Mouse (Mus musculus) cerebral cortex, adult 2 months (tissue): ENCODE results near the gene Pskh1.

Source experiments
- WGBS: fragments of 180-500 bp; shearing (Covaris S2); methylation state at CpG from one replicate; pipeline ENCODE4 v1.1.7; 2018; 5-methylcytosine and 5-hydroxymethylcytosine counted together

The Pskh1 gene

DNA sequence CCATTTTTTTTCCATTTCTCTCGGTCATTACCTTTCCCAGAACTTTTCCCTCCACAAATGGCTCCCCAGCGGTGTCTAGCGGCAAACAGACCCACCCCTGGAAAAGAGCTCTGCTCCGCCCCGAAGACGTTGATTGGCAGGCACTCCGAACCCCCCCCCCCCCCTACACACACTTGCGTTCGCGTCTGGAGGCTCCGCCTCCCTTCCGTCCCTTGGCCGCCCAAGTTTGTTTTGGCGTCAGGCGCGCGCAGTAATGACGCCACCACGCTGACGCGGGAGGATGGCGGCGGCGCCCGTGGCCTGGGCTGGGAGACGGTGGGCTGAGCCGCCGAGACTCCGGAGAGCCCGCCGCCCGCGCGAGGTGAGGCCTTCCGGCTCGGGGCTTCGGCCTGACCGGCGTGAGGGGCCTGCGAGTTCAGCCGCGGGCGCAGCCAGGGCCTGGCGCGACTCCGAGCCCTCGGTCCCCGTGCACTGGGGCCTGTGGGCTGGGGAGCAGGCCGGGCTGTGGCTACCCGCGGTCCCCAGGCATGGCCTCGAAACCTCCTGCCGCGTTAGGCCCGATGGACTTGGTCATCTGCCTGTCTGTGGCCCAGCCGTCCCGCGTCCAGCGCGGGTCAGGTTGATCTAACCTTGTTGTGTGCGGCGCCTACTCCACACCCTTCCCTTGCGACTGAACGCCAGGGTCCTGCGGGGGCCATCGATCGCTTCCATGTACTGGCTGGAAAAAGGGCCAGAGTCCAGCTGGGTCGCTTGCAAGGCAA lies at the start of gene Pskh1:
Gene Pskh1, plus strand, starts transcription at position 262 of the 761 bp plus-strand sequence.
- under 1% methylated on average over 68 of the region's 68 CpGs for WGBS

DNA sequence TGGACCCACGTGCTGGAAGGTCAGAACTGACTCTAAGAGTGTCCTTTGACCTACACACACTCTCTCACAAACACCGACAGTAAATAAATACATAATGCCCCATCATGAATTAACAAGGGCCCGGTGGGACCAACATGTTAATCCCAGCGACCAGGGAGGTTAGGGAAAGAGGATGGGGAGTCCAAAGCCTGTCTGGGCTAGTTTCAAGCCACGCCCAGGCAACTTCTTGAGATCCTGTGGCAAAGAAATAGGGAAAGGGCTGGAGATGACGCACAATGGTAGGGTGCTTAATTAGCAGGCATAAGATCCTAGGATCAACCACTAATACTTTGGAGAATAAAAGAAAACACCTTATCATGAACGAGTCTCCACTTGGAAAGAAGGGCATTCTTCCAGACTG lies 49.6 kb upstream of the Pskh1 start:
- 72% methylated on average over 7 of the region's 7 CpGs for WGBS

DNA sequence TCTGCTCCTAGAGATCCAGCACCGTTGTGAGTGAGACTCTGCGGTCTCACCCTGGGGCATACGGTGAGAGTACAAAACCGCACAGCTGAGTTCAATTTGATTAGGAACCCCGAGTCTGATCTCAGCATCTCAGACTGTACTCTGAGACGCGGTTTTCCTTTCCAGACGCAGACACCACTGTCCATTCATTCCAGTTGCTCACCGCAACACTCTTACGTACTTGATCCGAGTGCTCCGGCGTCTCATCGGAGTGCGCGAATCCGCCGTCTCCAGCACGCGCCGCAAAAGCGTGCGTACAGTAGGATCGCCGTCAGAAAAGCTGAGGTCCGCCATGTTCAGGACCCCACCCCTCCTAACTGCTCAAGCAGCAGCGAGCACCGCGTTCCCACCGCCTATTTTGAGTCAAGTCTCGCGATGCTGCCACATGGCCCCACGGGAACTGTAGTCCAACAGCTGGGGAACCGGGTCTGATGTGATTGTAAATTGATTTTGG lies 48.5 kb upstream of the Pskh1 start:
- WGBS, result under 1% methylated on average over 34 of the region's 34 CpGs

DNA sequence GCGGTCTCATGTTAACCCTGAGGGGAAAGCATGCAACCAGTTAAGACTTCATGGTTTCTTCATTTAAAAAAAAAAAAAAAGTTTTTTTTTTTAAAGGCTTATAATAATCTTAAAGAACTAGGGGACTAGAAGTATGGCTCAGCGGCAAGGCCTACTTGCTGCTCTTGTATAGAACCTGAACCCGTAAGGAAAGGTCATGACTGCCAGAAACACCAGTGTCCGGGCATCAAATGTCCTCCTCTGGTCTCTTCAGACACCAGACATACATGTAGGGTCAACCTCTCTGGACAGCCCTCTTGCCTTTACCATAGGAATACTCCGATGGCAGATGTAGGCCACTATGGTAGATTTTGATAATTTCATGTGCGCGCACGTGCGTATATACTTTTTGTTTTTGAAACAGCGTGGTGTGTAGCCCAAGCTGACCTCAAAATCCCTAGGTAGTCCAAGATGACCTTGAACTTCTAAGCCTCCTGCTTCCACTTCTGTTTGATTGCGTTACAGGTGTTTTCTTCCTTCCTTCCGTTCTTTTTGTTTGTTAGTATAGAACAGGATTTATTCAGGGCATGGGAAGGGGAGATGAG lies 48.0 kb upstream of the Pskh1 start:
- 77% methylated on average over 12 of the region's 12 CpGs for WGBS

GRCm38 (mm10) chr8:105853178-105853577 lies 47.1 kb upstream of the Pskh1 start, which contains the start of gene Cenpt:
Gene Cenpt, minus strand, starts transcription at chr8:105853278.
- 83% methylated on average over 3 of the region's 3 CpGs for WGBS

- WGBS, result 24% methylated on average over 8 of the region's 8 CpGs
These were observed 45.9 kb upstream of the Pskh1 start for GRCm38 (mm10) chr8:105854303-105854702.

GRCm38 (mm10) chr8:105854715-105855216 lies 45.5 kb upstream of the Pskh1 start, which contains the start of gene Thap11:
Gene Thap11, plus strand, starts transcription at chr8:105855132.
- under 1% methylated on average over 43 of the region's 43 CpGs for WGBS

- under 1% methylated on average over 70 of the region's 71 CpGs for WGBS
These were observed 44.7 kb upstream of the Pskh1 start for GRCm38 (mm10) chr8:105855248-105856167.

GRCm38 (mm10) chr8:105856168-105856835 lies 43.9 kb upstream of the Pskh1 start:
- 8% methylated on average over 15 of the region's 15 CpGs for WGBS

DNA sequence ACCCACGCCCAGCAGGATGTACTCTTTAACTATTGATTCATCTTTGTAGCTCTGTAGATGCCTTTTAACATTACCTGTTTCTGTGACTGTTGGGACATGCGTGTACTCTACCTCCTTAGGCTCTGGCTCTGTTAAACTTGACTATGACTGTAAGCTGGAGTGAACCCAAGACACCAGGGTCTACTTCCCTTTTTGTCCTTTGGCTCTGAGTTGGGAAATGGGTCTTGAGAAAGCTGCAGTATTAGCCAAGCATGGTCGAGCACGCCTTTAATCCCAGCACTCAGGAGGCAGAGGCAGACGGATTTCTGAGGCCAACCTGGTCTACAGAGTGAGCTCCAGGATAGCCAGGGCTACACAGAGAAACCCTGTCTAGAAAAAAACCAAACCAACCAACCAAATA lies 41.7 kb upstream of the Pskh1 start:
- WGBS, result 75% methylated on average over 5 of the region's 5 CpGs

- WGBS, result 64% methylated on average over 5 of the region's 5 CpGs
These were observed 40.9 kb upstream of the Pskh1 start for GRCm38 (mm10) chr8:105859314-105859713.

DNA sequence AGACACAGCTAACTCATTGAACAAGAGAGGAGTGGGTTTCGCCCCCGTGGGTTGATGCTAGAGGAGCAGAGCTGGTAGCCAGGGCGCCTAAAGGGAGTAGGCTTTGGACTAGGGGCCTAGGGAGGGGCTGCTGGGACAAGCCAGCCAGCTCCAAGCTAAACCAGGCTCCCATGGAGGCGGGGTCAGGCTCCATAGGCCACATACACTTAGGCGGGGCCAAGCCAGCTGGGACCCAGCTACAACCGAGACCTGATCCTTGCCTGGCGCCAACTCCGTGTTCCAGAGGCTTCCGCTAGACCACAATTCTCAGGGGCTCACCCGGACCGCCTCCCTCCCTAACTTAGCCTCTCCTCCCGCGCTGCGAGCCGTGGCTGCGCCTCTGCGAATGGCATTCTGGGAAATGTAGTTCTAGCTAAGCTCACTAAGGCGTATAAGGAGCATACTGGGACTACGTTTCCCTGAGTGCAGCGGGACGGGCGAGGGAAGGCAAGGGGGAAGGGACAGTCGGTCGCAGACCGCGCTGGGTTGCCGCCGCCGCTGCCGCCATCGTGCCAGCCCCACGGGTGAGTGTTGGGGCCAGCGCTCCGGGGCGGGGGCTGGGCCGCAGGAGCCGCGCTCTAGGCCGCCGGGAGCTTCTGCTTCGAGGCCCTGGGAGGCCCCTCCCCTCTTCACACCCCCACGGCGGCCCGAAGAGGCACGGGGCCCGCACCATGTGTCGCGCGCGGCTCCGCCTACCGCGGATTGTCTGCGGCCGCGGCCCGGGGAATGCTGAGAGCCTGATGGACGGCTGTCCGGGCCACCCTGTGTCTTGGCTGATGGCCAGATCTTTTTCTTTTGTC lies 39.9 kb upstream of the Pskh1 start, which contains the start of gene Nutf2:
Gene Nutf2, plus strand, starts transcription at position 438 of the 839 bp plus-strand sequence.
- under 1% methylated on average over 59 of the region's 59 CpGs for WGBS

- WGBS, result 7% methylated on average over 1 of the region's 1 CpGs
These were observed 38.3 kb upstream of the Pskh1 start for GRCm38 (mm10) chr8:105861951-105862350.

GRCm38 (mm10) chr8:105866364-105867029 lies 33.7 kb upstream of the Pskh1 start:
- WGBS, result 88% methylated on average over 6 of the region's 6 CpGs

GRCm38 (mm10) chr8:105874301-105874700 lies 25.9 kb upstream of the Pskh1 start:
- 25% methylated on average over 6 of the region's 6 CpGs for WGBS

DNA sequence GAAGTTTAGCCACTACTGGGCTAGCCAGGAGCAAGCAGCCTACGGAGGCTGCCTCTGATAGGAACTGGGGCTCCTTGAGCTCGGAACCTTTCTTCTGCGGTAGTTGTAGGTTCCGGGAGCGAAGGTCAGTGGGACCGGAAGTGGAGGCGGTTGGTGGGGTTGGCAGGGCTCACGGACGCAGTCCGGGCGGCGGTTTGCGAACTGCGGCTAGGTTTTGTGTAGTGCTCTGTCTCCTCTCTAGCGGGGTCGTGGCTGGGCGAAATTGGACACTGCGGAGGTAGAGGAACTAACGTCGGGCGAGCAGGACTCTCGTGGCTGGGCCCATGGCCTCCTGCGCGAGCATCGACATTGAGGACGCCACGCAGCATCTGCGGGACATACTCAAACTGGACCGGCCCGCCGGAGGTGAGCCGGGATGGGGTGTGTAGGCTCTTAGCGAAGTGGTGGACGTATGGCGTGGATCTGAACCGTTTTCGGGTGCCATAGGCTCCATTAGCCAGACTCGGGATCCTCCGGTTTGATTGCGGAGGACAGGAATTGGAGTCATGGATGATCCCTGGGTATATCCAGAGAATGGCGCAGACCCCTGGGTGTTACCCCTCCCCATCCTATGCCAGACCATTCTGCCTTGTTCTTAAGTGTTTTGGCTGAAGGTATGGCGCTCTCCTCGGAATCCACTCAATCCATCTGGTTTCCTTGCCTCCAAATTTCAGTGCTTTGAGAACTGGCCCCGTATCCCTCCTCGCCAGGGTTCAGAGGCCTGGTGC lies 19.3 kb upstream of the Pskh1 start, which contains the start of gene Edc4:
Gene Edc4, plus strand, starts transcription at position 128 of the 767 bp plus-strand sequence.
- WGBS, result under 1% methylated on average over 45 of the region's 45 CpGs

GRCm38 (mm10) chr8:105889756-105890465 lies 10.3 kb upstream of the Pskh1 start:
- WGBS, result 69% methylated on average over 12 of the region's 12 CpGs

DNA sequence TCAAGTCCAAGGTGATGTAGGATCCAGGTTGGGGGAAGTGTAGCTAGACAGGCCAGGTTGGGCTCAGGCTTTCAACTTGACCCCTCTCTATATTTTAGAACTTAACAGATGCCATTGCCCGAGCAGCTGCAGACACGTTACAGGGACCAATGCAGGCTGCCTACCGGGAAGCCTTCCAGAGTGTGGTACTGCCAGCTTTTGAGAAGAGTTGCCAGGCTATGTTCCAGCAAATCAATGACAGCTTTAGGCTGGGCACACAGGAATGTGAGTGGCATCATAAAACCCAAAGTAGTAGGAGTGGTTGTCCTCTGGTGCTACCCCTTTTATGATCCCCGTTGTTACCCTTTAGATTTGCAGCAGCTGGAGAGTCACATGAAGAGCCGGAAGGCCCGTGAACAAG lies 9.4 kb upstream of the Pskh1 start:
- 44% methylated on average over 6 of the region's 6 CpGs for WGBS
